Comparison of ENCODE assay signal across 21 mouse cellular contexts in genomic region chr13:48016051-48016450, GRCm38 (mm10).
A peak's percentile ranks its signal among the peaks of the same experiment; 100 is the strongest.
DNase-seq lines count a peak whose midpoint lies in the region; ATAC-seq lines count a peak whose summit lies in the region.
"Had no signal": no experiment of that assay in that cellular context is flagged by ENCODE, and none has a peak within 500 bp of the region (broad histone marks: within the 10 kb centered on the region; RNA-seq: fewer than 3 reads in every experiment).

No protein-coding gene starts in this region.

- H3K9ac ChIP-seq in forebrain, embryonic 15.5 days (replicated peaks) = no peak overlapping the region
- H3K9ac ChIP-seq in midbrain, embryonic 11.5 days (ENCODE audit: low read length) = no peak overlapping the region
- no peak overlapping the region for H3K9ac ChIP-seq in midbrain, embryonic 14.5 days (replicated peaks; ENCODE audit: low read length)
- H3K9ac ChIP-seq: embryonic facial prominence, embryonic 12.5 days; forebrain, embryonic 13.5 days had no signal

- H3K4me3 ChIP-seq in forebrain, embryonic 10.5 days = no peak overlapping the region
- no peak overlapping the region for H3K4me3 ChIP-seq in forebrain, embryonic 15.5 days
- H3K4me3 ChIP-seq in midbrain, embryonic 11.5 days (ENCODE audit: low read depth, low read length) = no peak overlapping the region
- no peak overlapping the region for H3K4me3 ChIP-seq in midbrain, embryonic 14.5 days (replicated peaks; ENCODE audit: low read depth, low read length)
- H3K4me3 ChIP-seq: embryonic facial prominence, embryonic 10.5 days; embryonic facial prominence, embryonic 12.5 days; forebrain, embryonic 13.5 days had no signal

- ATAC-seq in forebrain, embryonic 15.5 days (replicated peaks) = no peak
- ATAC-seq in midbrain, embryonic 11.5 days (ENCODE audit: low FRiP score) = no peak
- no peak for ATAC-seq in midbrain, embryonic 14.5 days (ENCODE audit: low FRiP score, low TSS enrichment)
- ATAC-seq: activated CD4-positive, CD25-positive, alpha-beta regulatory T cell, adult 4 months; forebrain, embryonic 13.5 days; forebrain, embryonic 16.5 days; Patski had no signal

- no peaks in the 10 kb centered on the region for H3K27me3 ChIP-seq in forebrain, embryonic 10.5 days (ENCODE audit: poor library complexity, severe bottlenecking)
- no peaks in the 10 kb centered on the region for H3K27me3 ChIP-seq in forebrain, embryonic 15.5 days
- H3K27me3 ChIP-seq in midbrain, embryonic 11.5 days (ENCODE audit: control insufficient read depth, insufficient read depth, low read length) = no peaks in the 10 kb centered on the region
- no peaks in the 10 kb centered on the region for H3K27me3 ChIP-seq in midbrain, embryonic 14.5 days (ENCODE audit: control insufficient read depth, insufficient read depth, low read length)
- H3K27me3 ChIP-seq: embryonic facial prominence, embryonic 12.5 days; forebrain, embryonic 13.5 days had no signal

- H3K4me2 ChIP-seq in forebrain, embryonic 15.5 days (replicated peaks) = no peak overlapping the region
- no peak overlapping the region for H3K4me2 ChIP-seq in midbrain, embryonic 11.5 days
- H3K4me2 ChIP-seq in midbrain, embryonic 14.5 days (ENCODE audit: low read length) = no peak overlapping the region
- H3K4me2 ChIP-seq: embryonic facial prominence, embryonic 12.5 days; forebrain, embryonic 13.5 days had no signal

- DNase-seq in forebrain, embryonic 10.5 days (ENCODE audit: extremely low spot score, low spot score) = no peak
- peak; percentile 75 for DNase-seq in midbrain, embryonic 11.5 days (ENCODE audit: low spot score, missing footprints)
- DNase-seq in midbrain, embryonic 14.5 days = no peak
- peak; percentile 84 for DNase-seq in fat pad, adult 2 months (ENCODE audit: extremely low read depth, low read depth, low spot score)
- no peak for DNase-seq in spleen, postnatal 10 days (ENCODE audit: low spot score in 2 of 2)
- DNase-seq in frontal cortex, postnatal 10 days (ENCODE audit: low spot score in 2 of 2) = no peak
- DNase-seq: adrenal gland, adult 8-10 months; adrenal gland, postnatal 14 days; adrenal gland, postnatal 36 days; cerebellum, adult 11-12 months; cerebellum, adult 2 months; cerebellum, adult 9-10 months; cerebellum, postnatal 10 days; cerebellum, postnatal 25 days had no signal

- H3K9me3 ChIP-seq in forebrain, embryonic 10.5 days = no peaks in the 10 kb centered on the region
- no peaks in the 10 kb centered on the region for H3K9me3 ChIP-seq in forebrain, embryonic 15.5 days
- H3K9me3 ChIP-seq in midbrain, embryonic 11.5 days (ENCODE audit: control insufficient read depth, low read length) = no peaks in the 10 kb centered on the region
- no peaks in the 10 kb centered on the region for H3K9me3 ChIP-seq in midbrain, embryonic 14.5 days (ENCODE audit: control insufficient read depth, low read length)
- H3K9me3 ChIP-seq: embryonic facial prominence, embryonic 10.5 days; embryonic facial prominence, embryonic 12.5 days had no signal

- peak overlapping the region; percentile 66; the same call in 1 of the 2 replicates for H3K27ac ChIP-seq in forebrain, embryonic 10.5 days
- no peak overlapping the region for H3K27ac ChIP-seq in forebrain, embryonic 15.5 days (replicated peaks)
- no peak overlapping the region for H3K27ac ChIP-seq in midbrain, embryonic 11.5 days (ENCODE audit: low read depth, low read length)
- no peak overlapping the region for H3K27ac ChIP-seq in midbrain, embryonic 14.5 days (replicated peaks; ENCODE audit: low read depth, low read length)
- H3K27ac ChIP-seq: embryonic facial prominence, embryonic 10.5 days; embryonic facial prominence, embryonic 12.5 days; forebrain, embryonic 13.5 days had no signal

- 92% methylated on average over 3 of the region's 3 CpGs for WGBS in forebrain, embryonic 10.5 days
- WGBS in forebrain, embryonic 15.5 days = 97% methylated on average over 3 of the region's 3 CpGs
- WGBS in midbrain, embryonic 11.5 days = 82% methylated on average over 3 of the region's 3 CpGs
- WGBS in midbrain, embryonic 14.5 days = 94% methylated on average over 3 of the region's 3 CpGs

- no peaks in the 10 kb centered on the region for H3K36me3 ChIP-seq in forebrain, embryonic 10.5 days (replicated peaks)
- H3K36me3 ChIP-seq in forebrain, embryonic 15.5 days = no peaks in the 10 kb centered on the region
- H3K36me3 ChIP-seq in midbrain, embryonic 11.5 days (ENCODE audit: control insufficient read depth, insufficient read depth, low read length) = no peaks in the 10 kb centered on the region
- no peaks in the 10 kb centered on the region for H3K36me3 ChIP-seq in midbrain, embryonic 14.5 days (ENCODE audit: control insufficient read depth, insufficient read depth, low read length)
- H3K36me3 ChIP-seq: embryonic facial prominence, embryonic 10.5 days; embryonic facial prominence, embryonic 12.5 days had no signal

- H3K4me1 ChIP-seq in forebrain, embryonic 10.5 days = peaks cover 46% of the 10 kb centered on the region
- H3K4me1 ChIP-seq in forebrain, embryonic 15.5 days = peaks cover 13% of the 10 kb centered on the region
- peaks cover 3% of the 10 kb centered on the region; the same call in 1 of the 2 replicates for H3K4me1 ChIP-seq in midbrain, embryonic 11.5 days (ENCODE audit: control insufficient read depth, insufficient read depth, low read length)
- peaks cover 10% of the 10 kb centered on the region for H3K4me1 ChIP-seq in midbrain, embryonic 14.5 days (ENCODE audit: control insufficient read depth, insufficient read depth, low read length)
- H3K4me1 ChIP-seq: embryonic facial prominence, embryonic 12.5 days had no signal

Comparison
In these comparisons a context has a peak if more than half of its experiments do, and no peak if none do; other contexts are left out.
1. DNase-seq: peak in midbrain, embryonic 11.5 days (single experiment) and fat pad, adult 2 months (single experiment); none in forebrain, embryonic 10.5 days (single experiment), midbrain, embryonic 14.5 days (single experiment), spleen, postnatal 10 days (0 of 2) and frontal cortex, postnatal 10 days (0 of 2).